Mouse (Mus musculus) cerebellum, postnatal 4 days (tissue): ENCODE measurements around the gene Dlx3.

ENCODE experiments used
- DNase-seq, 2 experiments: peaks; one replicate each; pipeline ENCODE4 v3.0.0; 2022; ENCODE audit warnings: low spot score in 2 of 2, mixed read lengths in 1 of 2

Dlx3 gene

GRCm38 (mm10) chr11:95121161-95122099, 1.5 kb downstream of the Dlx3 start:
- no peak for DNase-seq

- DNase-seq, result no peak
These were observed 2.2 kb downstream of the Dlx3 start for GRCm38 (mm10) chr11:95122100-95122489.

GRCm38 (mm10) chr11:95125366-95125948, 5.5 kb downstream of the Dlx3 start:
- no peak for DNase-seq

GRCm38 (mm10) chr11:95126272-95127245, 6.6 kb downstream of the Dlx3 start:
- DNase-seq, result peak in 1 of 2 experiments; percentile 64

- no peak for DNase-seq
These were observed 8.4 kb downstream of the Dlx3 start for GRCm38 (mm10) chr11:95128359-95128758.

- no peak for DNase-seq
These were observed 10.8 kb downstream of the Dlx3 start for GRCm38 (mm10) chr11:95130668-95131252.

GRCm38 (mm10) chr11:95133321-95133720, 13.4 kb downstream of the Dlx3 start:
- DNase-seq, result no peak

GRCm38 (mm10) chr11:95137281-95137680, 17.4 kb downstream of the Dlx3 start:
- no peak for DNase-seq

GRCm38 (mm10) chr11:95139871-95140270, 20.0 kb downstream of the Dlx3 start:
- no peak for DNase-seq

GRCm38 (mm10) chr11:95142258-95142657, 22.3 kb downstream of the Dlx3 start:
- no peak for DNase-seq

- DNase-seq, result no peak
These were observed 23.2 kb downstream of the Dlx3 start for GRCm38 (mm10) chr11:95142980-95143575.

GRCm38 (mm10) chr11:95143663-95144062, 23.7 kb downstream of the Dlx3 start:
- DNase-seq, result no peak

- DNase-seq, result no peak
These were observed 24.4 kb downstream of the Dlx3 start for GRCm38 (mm10) chr11:95144091-95144945.

- DNase-seq, result no peak
These were observed 25.1 kb downstream of the Dlx3 start for GRCm38 (mm10) chr11:95144946-95145483.

- DNase-seq, result no peak
These were observed 26.0 kb downstream of the Dlx3 start, which contains the start of gene Dlx4 for GRCm38 (mm10) chr11:95145851-95146403. Gene Dlx4, minus strand, starts transcription at chr11:95146263.

GRCm38 (mm10) chr11:95148754-95149153, 28.8 kb downstream of the Dlx3 start:
- DNase-seq, result no peak

GRCm38 (mm10) chr11:95149462-95150268, 29.7 kb downstream of the Dlx3 start:
- DNase-seq, result no peak

GRCm38 (mm10) chr11:95150269-95151049, 30.5 kb downstream of the Dlx3 start:
- peak in 1 of 2 experiments; percentile 36 for DNase-seq
